Mouse (Mus musculus): ENCODE results near the gene Pts.

DNA sequence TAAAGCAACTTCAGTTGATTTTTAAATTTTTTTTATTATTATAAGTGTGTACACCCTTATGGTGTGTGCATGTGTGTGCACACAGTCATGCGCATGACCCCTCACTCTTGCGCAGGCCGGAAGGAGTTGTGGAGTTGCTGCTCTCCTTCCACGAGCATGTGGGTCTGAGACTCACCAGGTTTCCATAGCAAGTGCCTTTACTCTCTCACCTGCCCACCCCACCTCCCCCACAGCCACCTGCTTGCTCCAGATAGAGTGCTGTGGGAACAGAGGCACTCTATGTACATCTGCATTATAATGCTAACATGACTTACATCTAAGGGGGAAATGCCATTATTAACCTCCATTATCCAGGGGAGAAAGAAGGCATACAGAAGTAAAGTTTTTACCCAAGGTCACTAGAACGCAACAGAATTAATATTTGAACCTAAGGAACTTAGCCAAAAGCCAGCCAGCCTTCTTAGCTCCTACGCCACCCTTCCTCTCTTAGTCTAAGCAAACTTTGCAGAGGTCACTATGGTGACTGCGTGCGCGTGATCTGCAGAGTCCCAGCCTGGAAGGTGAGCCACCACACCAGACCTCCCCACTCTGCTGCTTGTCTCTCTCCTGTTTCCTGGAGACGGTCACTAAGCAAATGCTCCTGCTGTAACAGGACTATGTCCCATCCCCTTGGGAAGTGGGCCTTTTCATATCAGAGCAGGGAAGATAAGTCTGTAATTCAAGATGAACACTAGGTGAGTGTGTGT, 32.9 kb downstream of the Pts start:
- TF ChIP-seq POLR2A (IDR thresholded peaks at IDR 0.05; ENCODE audit: low read depth, low read length) (no peak), TBP (conservative IDR thresholded peaks at IDR 0.05; ENCODE audit: low read depth, low read length) (no peak), CTCF (conservative IDR thresholded peaks at IDR 0.05 in 1 of 2, IDR thresholded peaks at IDR 0.05 in 1 of 2; ENCODE audit: low read depth in 2 of 2, low read length in 2 of 2) (no peak), MAFK (IDR thresholded peaks at IDR 0.05; ENCODE audit: insufficient replicate concordance, low read length) (no peak), MAX (IDR thresholded peaks at IDR 0.05; ENCODE audit: low read length) (no peak), BHLHE40 (IDR thresholded peaks at IDR 0.05; ENCODE audit: low read depth, low read length) (no peak), EP300 (IDR thresholded peaks at IDR 0.05; ENCODE audit: low read length) (no peak), SMC3 (IDR thresholded peaks at IDR 0.05; ENCODE audit: low read depth, low read length) (no peak), CHD2 (IDR thresholded peaks at IDR 0.05; ENCODE audit: low read length) (no peak), ZKSCAN1 (IDR thresholded peaks at IDR 0.05; ENCODE audit: borderline replicate concordance, low read depth, low read length) (no peak)

Data from CH12.LX (cell line).